Comparison of ENCODE assay signal across 8 mouse cellular contexts in genomic region chr4:66827463-66828162, GRCm38 (mm10). TPM values are rescaled to one million over a fixed set of nuclear protein-coding genes. Genes with fewer than 3 reads are reported as not detected.
DNase-seq lines count a peak whose midpoint lies in the region; ATAC-seq and TF ChIP-seq lines count a peak whose summit lies in the region.

Tlr4 (plus strand) TSS chr4:66827584.

- ATAC-seq in lung, embryonic 14.5 days (ENCODE audit: insufficient read depth): peak; percentile 75
- no peak for ATAC-seq in forebrain, embryonic 15.5 days (replicated peaks)

- H3K9ac ChIP-seq in lung, embryonic 14.5 days: peak within 1 kb of the TSS; percentile 2; the same call in 1 of the 2 replicates
- no peak within 1 kb of the TSS for H3K9ac ChIP-seq in forebrain, embryonic 15.5 days (replicated peaks)

- no peaks in the 10 kb centered on the region for H3K9me3 ChIP-seq in lung, embryonic 14.5 days (ENCODE audit: low read depth, low read length)
- no peaks in the 10 kb centered on the region for H3K9me3 ChIP-seq in forebrain, embryonic 15.5 days

- TF ChIP-seq CTCF in lung, embryonic 14.5 days (IDR thresholded peaks at IDR 0.05; ENCODE audit: low read depth): no peak

- H3K27me3 ChIP-seq in lung, embryonic 14.5 days (ENCODE audit: insufficient read depth, low read length): no peaks in the 10 kb centered on the region
- no peaks in the 10 kb centered on the region for H3K27me3 ChIP-seq in forebrain, embryonic 15.5 days

- 0 out of 2 replicates have a peak within 1 kb of the TSS, but pooled peaks have one; percentile 2 for H3K4me3 ChIP-seq in lung, embryonic 14.5 days (ENCODE audit: low read depth, low read length)
- no peak within 1 kb of the TSS for H3K4me3 ChIP-seq in forebrain, embryonic 15.5 days

- intact Hi-C loops in heart, postnatal 14 days (cut with DNase I): no loop called here

- H3K4me2 ChIP-seq in lung, embryonic 14.5 days: peak within 1 kb of the TSS; percentile 46
- no peak within 1 kb of the TSS for H3K4me2 ChIP-seq in forebrain, embryonic 15.5 days (replicated peaks)

- no peaks in the 10 kb centered on the region for H3K36me3 ChIP-seq in lung, embryonic 14.5 days (ENCODE audit: insufficient read depth)
- H3K36me3 ChIP-seq in forebrain, embryonic 15.5 days: no peaks in the 10 kb centered on the region

- H3K27ac ChIP-seq in lung, embryonic 14.5 days (ENCODE audit: low read depth): peak within 1 kb of the TSS; percentile 66; the same call in 1 of the 2 replicates
- no peak within 1 kb of the TSS for H3K27ac ChIP-seq in forebrain, embryonic 15.5 days (replicated peaks)

- H3K4me1 ChIP-seq in lung, embryonic 14.5 days (ENCODE audit: insufficient read depth): no peaks in the 10 kb centered on the region; the same call in 1 of the 2 replicates
- no peaks in the 10 kb centered on the region for H3K4me1 ChIP-seq in forebrain, embryonic 15.5 days

- peak; percentile 13 for DNase-seq in CD4-positive helper T cell, adult 2 months (ENCODE audit: low read depth, low spot score)
- peak; percentile 51 for DNase-seq in adrenal gland, adult 8-10 months
- peak; percentile 21 for DNase-seq in fat pad, adult 2 months (ENCODE audit: extremely low read depth, low read depth, low spot score)
- DNase-seq in heart, postnatal 14 days: peak; percentile 74 to 85
- DNase-seq in layer of hippocampus, adult 9-10 months (ENCODE audit: low spot score): peak; percentile 29
- peak; percentile 71 for DNase-seq in lung, embryonic 14.5 days
- peak; percentile 19 for DNase-seq in spleen, adult 12 weeks (ENCODE audit: low spot score)

- WGBS in lung, embryonic 14.5 days: 34% methylated on average over 11 of the region's 11 CpGs
- 73% methylated on average over 11 of the region's 11 CpGs for WGBS in forebrain, embryonic 15.5 days

RNA-seq across cellular contexts. Expression of gene Tlr4, which starts in this region (rescaled TPM):
- total RNA-seq in adrenal gland, adult 8-10 months (2022): 10 to 100 TPM in 3 of 4 experiments, 1 to 10 TPM in 1; 6.1 to 12.0 (median 10.9) TPM
- total RNA-seq in heart, postnatal 14 days (2021): 10 to 100 TPM; 13.0 to 17.4 TPM
- 0.91 and 2.1 TPM in 2 replicates for polyA plus RNA-seq in lung, embryonic 14.5 days (2014; fragmentation: Nextera tagmentation; extraction: Ambion mirVana)
- 0.41 and 0.79 TPM in 2 replicates for polyA plus RNA-seq in forebrain, embryonic 15.5 days (2015; fragmentation: Nextera tagmentation; extraction: Ambion mirVana)

Comparison
In these comparisons a context has a peak if more than half of its experiments do, and no peak if none do; other contexts are left out.
1. DNase-seq: peak in every context shown above with its lines; median percentile 80 in heart, postnatal 14 days; 71 in lung, embryonic 14.5 days; 51 in adrenal gland, adult 8-10 months; 29 in layer of hippocampus, adult 9-10 months; 21 in fat pad, adult 2 months; 19 in spleen, adult 12 weeks; 13 in CD4-positive helper T cell, adult 2 months.